Mouse (Mus musculus) ES-E14 (cell line): ENCODE measurements around the gene Fbxw8.

Experiments
- HCFC1 ChIP-seq: IDR thresholded peaks from 2 replicates; pipeline ENCODE4 v1.6.1; 2012; ENCODE audit warnings: low read length, inconsistent platforms, borderline replicate concordance; ENCODE audit not compliant: insufficient read depth
- MAFK ChIP-seq: IDR thresholded peaks from 2 replicates; pipeline ENCODE4 v1.6.1; 2014; ENCODE audit warnings: mild to moderate bottlenecking, low read depth, low read length, inconsistent platforms; ENCODE audit not compliant: insufficient read depth
- ZC3H11A ChIP-seq: IDR thresholded peaks from 2 replicates; pipeline ENCODE4 v1.6.1; 2012; ENCODE audit warnings: low read depth, mild to moderate bottlenecking, inconsistent platforms, low read length, borderline replicate concordance
- ZNF384 ChIP-seq: IDR thresholded peaks from 2 replicates; pipeline ENCODE4 v1.6.1; 2012; ENCODE audit warnings: low read depth, low read length, inconsistent platforms

DNA sequence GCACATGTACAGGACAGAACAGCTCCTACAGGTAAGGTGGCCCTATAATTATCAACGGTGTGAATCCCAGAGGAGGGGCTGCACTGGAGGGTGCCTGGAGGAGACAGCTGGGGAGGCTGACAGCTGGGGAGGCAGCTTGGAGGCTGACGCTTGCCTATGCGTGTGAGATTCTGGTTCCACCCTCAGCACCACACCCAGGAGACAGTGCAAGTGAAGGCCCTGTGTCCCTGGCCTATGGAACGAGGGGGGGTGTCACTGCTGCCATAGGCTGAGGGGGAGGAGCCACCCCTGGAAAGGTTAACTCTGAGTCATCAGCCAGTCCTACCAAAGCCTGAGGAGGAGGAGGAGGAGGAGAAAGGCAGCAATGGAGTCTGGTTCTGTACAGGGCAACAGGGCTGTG is 87.7 kb downstream of the Fbxw8 start:
- TF ChIP-seq HCFC1 = no peak
- TF ChIP-seq ZNF384 = no peak
- no peak for TF ChIP-seq MAFK
- no peak for TF ChIP-seq ZC3H11A
